Mouse (Mus musculus): ENCODE data around the gene Tbxas1.

DNA sequence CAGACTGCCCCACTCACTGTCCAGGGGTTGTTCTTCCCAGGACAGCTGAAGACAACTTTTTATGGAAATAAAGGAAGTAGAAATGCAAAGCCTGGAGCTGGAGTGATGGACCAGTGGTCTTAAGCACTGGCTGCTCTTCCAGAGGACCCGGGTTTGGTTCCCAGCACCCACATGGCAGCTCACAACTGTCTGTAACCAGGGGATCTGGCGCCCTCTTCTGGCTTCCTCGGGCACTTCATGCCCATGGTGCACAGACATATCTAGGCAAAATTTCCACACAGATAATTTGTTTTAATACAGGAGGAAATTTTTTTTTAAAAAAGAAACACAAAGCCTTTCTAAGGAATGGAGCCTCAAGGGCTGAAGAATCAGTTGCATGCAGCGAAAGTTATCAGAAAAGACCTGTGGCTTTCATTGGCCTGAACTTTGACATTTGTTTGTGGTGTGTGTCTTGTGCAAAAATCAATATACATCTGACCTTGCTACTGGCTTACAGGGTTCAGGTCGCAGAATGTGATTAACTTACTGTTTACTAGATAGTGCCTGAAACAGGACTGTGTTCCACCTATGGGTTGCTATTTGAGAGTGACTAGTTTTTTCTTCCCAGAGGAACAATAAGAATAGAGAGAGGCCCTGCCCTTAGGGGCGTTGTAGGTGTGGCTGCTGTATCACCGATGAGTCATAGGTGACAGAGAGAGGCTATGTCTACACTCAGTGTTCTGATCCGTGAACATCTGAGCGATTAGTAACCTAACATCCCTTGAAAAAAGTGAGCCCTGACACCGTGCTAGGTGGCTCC is 138.0 kb downstream of the Tbxas1 start:
- TF ChIP-seq CTCF (IDR thresholded peaks at IDR 0.05; ENCODE audit: low read depth) (peak; percentile 51), EP300 (optimal IDR thresholded peaks at IDR 0.05) (no peak)
